Mouse (Mus musculus) colon, adult 2 months (tissue): ENCODE data around the gene Gja8. TPM values are rescaled to one million over a fixed set of nuclear protein-coding genes. Genes with fewer than 3 reads are reported as not detected.

Experiments used
- polyA plus RNA-seq: library from polyadenylated mRNA; depleted of rRNA; stranded (reverse); fragments of >200 nt; gene quantifications from 2 replicates; pipeline ENCODE4 v1.2.3, GENCODE M21; 2012; rRNA removed

The Gja8 gene
- not detected in 2 replicates for polyA plus RNA-seq

GRCm38 (mm10) chr3:96925920-96926319 lies at the start of gene Gja8:
Gene Gja8, minus strand, starts transcription at chr3:96926020.

GRCm38 (mm10) chr3:96904851-96905541 lies 20.8 kb downstream of the Gja8 start, which contains the start of gene Gpr89:
Gene Gpr89, minus strand, starts transcription at chr3:96905346.

DNA sequence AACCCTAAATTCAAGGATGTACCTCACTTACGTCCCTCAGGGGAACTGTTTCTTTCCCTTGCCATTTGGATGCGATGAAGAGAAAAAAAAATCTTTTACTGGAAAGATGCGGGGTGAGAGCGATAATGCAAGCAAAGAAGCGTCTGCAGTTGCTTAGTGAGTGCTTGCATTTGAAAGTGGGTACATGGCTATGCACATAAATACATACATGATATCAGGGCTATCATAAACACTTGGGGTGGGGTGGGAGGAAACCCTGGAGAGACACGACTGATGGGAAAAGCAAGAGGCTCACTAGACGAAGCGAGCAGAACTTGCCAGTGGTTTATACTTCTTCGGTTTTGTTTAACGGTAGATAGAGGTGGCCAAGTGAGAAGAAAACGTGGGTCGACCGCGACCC lies 21.4 kb downstream of the Gja8 start, which contains the start of gene Gja5:
Gene Gja5 (plus strand): TSS at position 301 of the 400 bp plus-strand sequence.

Other genes starting within 250 kb of the Gja8 start
- 30.6 and 41.0 TPM in 2 replicates for gene Pias3, start 229.6 kb downstream of the Gja8 start, polyA plus RNA-seq
- gene Nudt17, start 217.5 kb downstream of the Gja8 start, polyA plus RNA-seq: 3.1 and 4.0 TPM in 2 replicates
- gene Polr3c, start 198.4 kb downstream of the Gja8 start, polyA plus RNA-seq: 28.4 and 31.5 TPM in 2 replicates
- gene Rnf115, start 198.4 kb downstream of the Gja8 start, polyA plus RNA-seq: 12.9 and 14.1 TPM in 2 replicates
- gene Pdzk1, start 96.7 kb downstream of the Gja8 start, polyA plus RNA-seq: 0.07 TPM in 1 of 2 replicates, not detected in the other
- gene Cd160, start 96.7 kb downstream of the Gja8 start, polyA plus RNA-seq: 0.30 and 0.44 TPM in 2 replicates
- gene Gja5, start 21.3 kb downstream of the Gja8 start, polyA plus RNA-seq: 1.6 and 2.5 TPM in 2 replicates
- gene Gpr89, start 20.7 kb downstream of the Gja8 start, polyA plus RNA-seq: 13.7 and 20.7 TPM in 2 replicates
- gene Acp6, start 232.8 kb upstream of the Gja8 start, polyA plus RNA-seq: 46.4 and 50.4 TPM in 2 replicates